19 mouse cellular contexts compared by ENCODE assay signal in the genomic region with DNA sequence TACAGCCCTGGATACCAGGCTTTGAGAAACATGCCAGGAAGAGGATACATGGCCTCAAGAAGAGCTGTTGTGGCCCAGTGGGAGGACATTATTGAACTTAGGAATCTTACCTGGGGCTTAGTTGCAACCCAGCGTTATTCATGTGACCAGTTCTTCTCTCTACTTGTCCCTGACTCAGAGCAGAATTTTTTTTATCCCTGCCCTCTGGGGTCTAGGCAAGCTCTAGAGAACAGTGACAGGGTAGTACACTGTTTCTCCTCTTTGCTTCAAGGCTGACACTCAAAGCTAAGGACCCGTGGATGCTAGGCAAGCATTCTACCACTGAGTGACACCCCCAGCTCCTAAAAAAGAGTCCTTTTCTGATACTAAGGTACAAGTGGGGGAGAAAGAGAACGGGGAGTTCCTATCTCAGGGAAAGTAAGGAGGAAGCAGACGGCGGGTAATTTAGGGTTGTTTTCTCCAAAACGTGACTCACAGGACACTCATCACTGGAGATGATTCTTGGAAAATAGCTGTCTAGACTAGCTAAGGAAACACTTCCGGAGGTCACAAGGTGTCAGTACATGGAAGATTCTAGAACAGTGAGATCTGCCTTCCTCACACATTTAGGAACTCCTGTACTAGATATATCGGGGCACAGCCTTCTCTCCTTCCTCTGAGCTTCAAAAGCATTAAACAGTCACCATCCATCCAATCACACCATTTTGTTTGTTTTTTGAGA. TPM values are rescaled to one million over a fixed set of nuclear protein-coding genes. Genes with fewer than 3 reads are reported as not detected.
DNase-seq lines count a peak whose midpoint lies in the region; ATAC-seq and TF ChIP-seq lines count a peak whose summit lies in the region.
"Had no signal": no experiment of that assay in that cellular context is flagged by ENCODE, and none has a peak within 500 bp of the region (broad histone marks: within the 10 kb centered on the region; RNA-seq: fewer than 3 reads in every experiment).

No protein-coding gene starts in this region.

- no peak for TF ChIP-seq EP300 in heart, adult 2 months (IDR thresholded peaks at IDR 0.05; ENCODE audit: insufficient read depth, low read depth, low read length)

- H3K4me1 ChIP-seq in heart, adult 2 months (ENCODE audit: control insufficient read depth, insufficient read depth, low read length), result peaks cover 23% of the 10 kb centered on the region
- H3K4me1 ChIP-seq in kidney, adult 2 months (ENCODE audit: control insufficient read depth, insufficient read depth, low read length), result peaks cover 20% of the 10 kb centered on the region; the same call in 1 of the 2 replicates
- peaks cover 5% of the 10 kb centered on the region; the same call in 1 of the 2 replicates for H3K4me1 ChIP-seq in testis, adult 2 months (ENCODE audit: control insufficient read depth, insufficient read depth, low read length)
- no peaks in the 10 kb centered on the region for H3K4me1 ChIP-seq in hindbrain, embryonic 13.5 days (replicated peaks)

- no peaks in the 10 kb centered on the region for H3K79me2 ChIP-seq in heart, adult 2 months (replicated peaks; ENCODE audit: control insufficient read depth, insufficient read depth, low read length)

- H3K9me3 ChIP-seq in hindbrain, embryonic 13.5 days, result no peaks in the 10 kb centered on the region
- H3K9me3 ChIP-seq: hindbrain, embryonic 10.5 days had no signal

- H3K27me3 ChIP-seq in heart, adult 2 months (ENCODE audit: control insufficient read depth, insufficient read depth, low read length), result no peaks in the 10 kb centered on the region
- H3K27me3 ChIP-seq in kidney, adult 2 months (replicated peaks; ENCODE audit: control insufficient read depth, insufficient read depth, low read length), result no peaks in the 10 kb centered on the region
- no peaks in the 10 kb centered on the region for H3K27me3 ChIP-seq in testis, adult 2 months (ENCODE audit: control insufficient read depth, insufficient read depth, low read length)
- no peaks in the 10 kb centered on the region for H3K27me3 ChIP-seq in hindbrain, embryonic 13.5 days

- TF ChIP-seq CTCF in heart, adult 2 months (IDR thresholded peaks at IDR 0.05), result no peak
- no peak for TF ChIP-seq CTCF in kidney, adult 2 months (conservative IDR thresholded peaks at IDR 0.05; ENCODE audit: insufficient read depth, insufficient read length, low read depth, low read length)
- no peak for TF ChIP-seq CTCF in testis, adult 2 months (IDR thresholded peaks at IDR 0.05; ENCODE audit: control insufficient read depth, insufficient read depth, insufficient replicate concordance, low read depth, low read length)

- peak overlapping the region; percentile 78 for H3K27ac ChIP-seq in heart, adult 2 months
- peak overlapping the region; percentile 30; the same call in 1 of the 2 replicates for H3K27ac ChIP-seq in kidney, adult 2 months (ENCODE audit: insufficient read depth, low read depth, low read length)
- H3K27ac ChIP-seq in testis, adult 2 months (ENCODE audit: control insufficient read depth, insufficient read depth, low read depth, low read length), result peak overlapping the region; percentile 11; the same call in 1 of the 2 replicates
- no peak overlapping the region for H3K27ac ChIP-seq in hindbrain, embryonic 13.5 days
- H3K27ac ChIP-seq: hindbrain, embryonic 10.5 days had no signal

- no peak overlapping the region for H3K4me3 ChIP-seq in heart, adult 2 months
- no peak overlapping the region for H3K4me3 ChIP-seq in kidney, adult 2 months (ENCODE audit: insufficient read depth, low read depth, low read length)
- no peak overlapping the region for H3K4me3 ChIP-seq in testis, adult 2 months (ENCODE audit: control insufficient read depth, low read depth, low read length)
- H3K4me3 ChIP-seq in hindbrain, embryonic 13.5 days, result no peak overlapping the region
- H3K4me3 ChIP-seq: hindbrain, embryonic 10.5 days had no signal

- no peak for TF ChIP-seq POLR2A in heart, adult 2 months (IDR thresholded peaks at IDR 0.05; ENCODE audit: insufficient read depth, low read depth, low read length)
- no peak for TF ChIP-seq POLR2A in kidney, adult 2 months (IDR thresholded peaks at IDR 0.05; ENCODE audit: low read depth, low read length)
- TF ChIP-seq POLR2A in testis, adult 2 months (IDR thresholded peaks at IDR 0.05; ENCODE audit: control insufficient read depth, low read depth, low read length), result no peak

- no peak for DNase-seq in heart, adult 2 months
- no peak for DNase-seq in heart, adult 9 months (ENCODE audit: low spot score in 2 of 2)
- DNase-seq in kidney, adult 2 months, result peak; percentile 38
- no peak for DNase-seq in kidney, postnatal 10 days
- DNase-seq in testis, postnatal 10 days (ENCODE audit: low spot score), result no peak
- DNase-seq: adrenal gland, postnatal 25 days; B cell, adult 2 months; cerebellum, adult 9-11 months; embryo, embryonic 11 days; kidney, postnatal 4 days; right cerebral cortex, postnatal 4 days; thymus, adult 18-20 months had no signal

- H3K9ac ChIP-seq in heart, adult 2 months (ENCODE audit: low read depth, low read length), result no peak overlapping the region
- H3K9ac ChIP-seq in hindbrain, embryonic 13.5 days, result no peak overlapping the region

- WGBS in heart, adult 2 months, result 49% methylated on average over 8 of the region's 8 CpGs
- 51% methylated on average over 8 of the region's 8 CpGs for WGBS in kidney, adult 2 months
- 91% methylated on average over 8 of the region's 8 CpGs for WGBS in hindbrain, embryonic 13.5 days

- no peak overlapping the region for H3K4me2 ChIP-seq in hindbrain, embryonic 13.5 days

- H3K36me3 ChIP-seq in heart, adult 2 months (ENCODE audit: control insufficient read depth, insufficient read depth, low read length), result peaks cover 14% of the 10 kb centered on the region
- no peaks in the 10 kb centered on the region for H3K36me3 ChIP-seq in kidney, adult 2 months (ENCODE audit: control insufficient read depth, insufficient read depth, low read length)
- H3K36me3 ChIP-seq in testis, adult 2 months (ENCODE audit: control insufficient read depth, insufficient read depth, low read length), result no peaks in the 10 kb centered on the region
- H3K36me3 ChIP-seq in hindbrain, embryonic 13.5 days, result peaks cover 4% of the 10 kb centered on the region; the same call in 1 of the 2 replicates

- no peak for ATAC-seq in hindbrain, embryonic 13.5 days (ENCODE audit: low FRiP score)
- ATAC-seq in megakaryocyte, adult 5-6 weeks (ENCODE audit: poor library complexity, severe bottlenecking), result no peak
- ATAC-seq: forebrain, embryonic 14.5 days; intestine, embryonic 16.5 days; midbrain, embryonic 16.5 days had no signal

- intact Hi-C loops in heart, adult 2 months (cut with DNase I), result loop anchor here (2.0 to 5.0 kb wide), 2 partner anchors 15 to 86 kb away; no protein-coding TSS in a partner anchor

RNA-seq across cellular contexts. Expression of a gene that starts 32.3 kb away (rescaled TPM):
- 10 to 100 TPM; 68.7 to 69.7 TPM for total RNA-seq in heart, adult 2 months (2021)
- 42.6 and 57.4 TPM in 2 replicates for polyA plus RNA-seq in heart, adult 2 months (2012; rRNA removed)
- 20.1 and 22.2 TPM in 2 replicates for polyA plus RNA-seq in kidney, adult 2 months (2012; rRNA removed)
- polyA plus RNA-seq in testis, adult 2 months (2012; rRNA removed), result 9.7 and 10.3 TPM in 2 replicates
- 9.0 and 9.6 TPM in 2 replicates for polyA plus RNA-seq in hindbrain, embryonic 13.5 days (2015; fragmentation: Nextera tagmentation; extraction: Ambion mirVana)
- 75.4 and 79.4 TPM in 2 replicates for total RNA-seq in megakaryocyte, adult 5-6 weeks (2015)
- 46.4 and 57.4 TPM in 2 replicates for total RNA-seq in megakaryocyte, adult 5-6 weeks (2017)
